Mouse (Mus musculus) ES-Bruce4 (cell line): Measurements from ENCODE around the gene Anks1b.

ENCODE experiments used
- CTCF ChIP-seq: IDR thresholded peaks from one replicate; pipeline ENCODE4 v1.8.1; 2011; ENCODE audit warnings: low read depth, low read length
- POLR2A ChIP-seq: IDR thresholded peaks from one replicate; pipeline ENCODE4 v1.8.1; 2011; ENCODE audit warnings: low read length; ENCODE audit not compliant: insufficient read depth

GRCm38 (mm10) chr10:90609437-90609836 is 736.1 kb downstream of the Anks1b start:
- TF ChIP-seq CTCF (no peak), POLR2A (no peak)
